Mouse (Mus musculus): ENCODE measurements around the gene Cpeb3. TPM values are rescaled to one million over a fixed set of nuclear protein-coding genes. Genes with fewer than 3 reads are reported as not detected.
"Not testable (repeated sequence)": the region's sequence is repeated elsewhere in the genome, so short reads cannot be mapped to it uniquely, and the experiment has no call there.

Cpeb3 gene
- polyA plus RNA-seq, 1 experiment, result 3.8 TPM

DNA sequence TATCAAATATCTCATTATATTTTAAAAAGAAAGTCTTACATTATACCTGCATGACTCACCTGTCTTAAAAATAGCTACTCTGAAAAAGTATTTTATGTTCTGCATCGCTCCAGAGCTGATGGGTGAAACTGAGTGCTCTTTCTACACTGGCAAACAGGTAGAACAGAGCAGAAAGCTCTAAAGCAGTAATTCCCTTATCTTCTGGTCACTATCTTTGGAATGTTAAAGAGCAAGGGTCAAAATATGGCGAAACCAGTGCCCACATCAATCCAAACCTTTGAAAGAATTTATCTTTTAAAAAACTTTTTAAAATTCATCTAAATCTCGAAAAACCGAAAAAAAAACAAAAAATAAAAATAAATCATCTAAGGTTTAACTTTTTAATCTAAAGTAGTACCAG lies 52.4 kb downstream of the Cpeb3 start:
- TF ChIP-seq POLR2A (IDR thresholded peaks at IDR 0.05; ENCODE audit: control insufficient read depth, extremely low read depth, insufficient read depth, low read length, poor library complexity) (no peak), CTCF (IDR thresholded peaks at IDR 0.05; ENCODE audit: borderline replicate concordance, control insufficient read depth, extremely low read depth, insufficient read depth, low read length, poor library complexity) (no peak)
- H3K27me3 ChIP-seq (ENCODE audit: control insufficient read depth, insufficient read depth, low read length), result no peaks in the 10 kb centered on the region
- 93% methylated on average over 4 of the region's 4 CpGs for WGBS
- no peak overlapping the region for H3K4me3 ChIP-seq (ENCODE audit: control insufficient read depth, insufficient read depth, low read length)
- DNase-seq, result no peak
- no peaks in the 10 kb centered on the region for H3K4me1 ChIP-seq (replicated peaks; ENCODE audit: control insufficient read depth, insufficient read depth, low read length)
- H3K36me3 ChIP-seq (ENCODE audit: control insufficient read depth, insufficient read depth, low read length), result no peaks in the 10 kb centered on the region
- no peak overlapping the region for H3K27ac ChIP-seq (ENCODE audit: control insufficient read depth, insufficient read depth, low read length)

GRCm38 (mm10) chr19:37147145-37147544 lies 61.3 kb downstream of the Cpeb3 start:
- no peak overlapping the region for H3K27ac ChIP-seq (ENCODE audit: control insufficient read depth, insufficient read depth, low read length)
- H3K4me3 ChIP-seq (ENCODE audit: control insufficient read depth, insufficient read depth, low read length), result no peak overlapping the region
- H3K4me1 ChIP-seq (replicated peaks; ENCODE audit: control insufficient read depth, insufficient read depth, low read length), result no peaks in the 10 kb centered on the region
- TF ChIP-seq CTCF (IDR thresholded peaks at IDR 0.05; ENCODE audit: borderline replicate concordance, control insufficient read depth, extremely low read depth, insufficient read depth, low read length, poor library complexity) (no peak), POLR2A (IDR thresholded peaks at IDR 0.05; ENCODE audit: control insufficient read depth, extremely low read depth, insufficient read depth, low read length, poor library complexity) (no peak)
- 14% methylated on average over 4 of the region's 4 CpGs for WGBS
- H3K36me3 ChIP-seq (ENCODE audit: control insufficient read depth, insufficient read depth, low read length), result no peaks in the 10 kb centered on the region
- H3K27me3 ChIP-seq (ENCODE audit: control insufficient read depth, insufficient read depth, low read length), result no peaks in the 10 kb centered on the region
- DNase-seq, result no peak

- Histone ChIP-seq H3K27ac (ENCODE audit: control insufficient read depth, insufficient read depth, low read length) (no peak overlapping the region), H3K36me3 (ENCODE audit: control insufficient read depth, insufficient read depth, low read length) (no peaks in the 10 kb centered on the region), H3K27me3 (ENCODE audit: control insufficient read depth, insufficient read depth, low read length) (no peaks in the 10 kb centered on the region), H3K4me3 (ENCODE audit: control insufficient read depth, insufficient read depth, low read length) (no peak overlapping the region), H3K4me1 (replicated peaks; ENCODE audit: control insufficient read depth, insufficient read depth, low read length) (no peaks in the 10 kb centered on the region)
- no peak for DNase-seq
- WGBS, result 84% methylated on average over 1 of the region's 1 CpGs
- no peak for TF ChIP-seq POLR2A (IDR thresholded peaks at IDR 0.05; ENCODE audit: control insufficient read depth, extremely low read depth, insufficient read depth, low read length, poor library complexity)
- no peak for TF ChIP-seq CTCF (IDR thresholded peaks at IDR 0.05; ENCODE audit: borderline replicate concordance, control insufficient read depth, extremely low read depth, insufficient read depth, low read length, poor library complexity)
Observed at GRCm38 (mm10) chr19:37145846-37146245, 62.6 kb downstream of the Cpeb3 start.

DNA sequence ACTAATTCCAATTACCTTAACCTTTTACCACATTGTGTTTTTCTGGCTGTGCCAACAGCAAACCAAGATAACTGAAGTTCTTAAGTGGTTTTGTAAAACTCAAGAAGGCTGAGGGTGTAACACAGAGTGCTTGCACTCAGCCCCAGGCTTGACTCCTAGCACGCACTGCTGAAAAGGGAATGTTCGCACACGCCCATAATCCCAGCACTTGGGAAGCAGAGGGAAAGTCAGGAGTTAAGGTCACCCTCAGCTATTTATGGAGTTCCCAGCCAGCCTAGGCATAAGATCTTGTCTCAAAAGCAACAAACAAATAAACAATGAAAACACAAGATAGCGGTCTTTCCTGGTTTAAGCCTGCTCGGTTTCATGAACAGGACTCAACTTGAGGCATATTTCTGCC lies 63.0 kb downstream of the Cpeb3 start:
- Histone ChIP-seq H3K36me3 (ENCODE audit: control insufficient read depth, insufficient read depth, low read length) (no peaks in the 10 kb centered on the region), H3K27ac (ENCODE audit: control insufficient read depth, insufficient read depth, low read length) (no peak overlapping the region), H3K4me3 (ENCODE audit: control insufficient read depth, insufficient read depth, low read length) (no peak overlapping the region), H3K4me1 (replicated peaks; ENCODE audit: control insufficient read depth, insufficient read depth, low read length) (no peaks in the 10 kb centered on the region), H3K27me3 (ENCODE audit: control insufficient read depth, insufficient read depth, low read length) (no peaks in the 10 kb centered on the region)
- no peak for DNase-seq
- TF ChIP-seq POLR2A (IDR thresholded peaks at IDR 0.05; ENCODE audit: control insufficient read depth, extremely low read depth, insufficient read depth, low read length, poor library complexity) (no peak), CTCF (IDR thresholded peaks at IDR 0.05; ENCODE audit: borderline replicate concordance, control insufficient read depth, extremely low read depth, insufficient read depth, low read length, poor library complexity) (no peak)
- WGBS, result 98% methylated on average over 5 of the region's 5 CpGs

- H3K36me3 ChIP-seq (ENCODE audit: control insufficient read depth, insufficient read depth, low read length), result no peaks in the 10 kb centered on the region
- WGBS, result 92% methylated on average over 4 of the region's 4 CpGs
- H3K27me3 ChIP-seq (ENCODE audit: control insufficient read depth, insufficient read depth, low read length), result no peaks in the 10 kb centered on the region
- H3K4me3 ChIP-seq (ENCODE audit: control insufficient read depth, insufficient read depth, low read length), result no peak overlapping the region
- H3K27ac ChIP-seq (ENCODE audit: control insufficient read depth, insufficient read depth, low read length), result no peak overlapping the region
- DNase-seq, result no peak
- H3K4me1 ChIP-seq (replicated peaks; ENCODE audit: control insufficient read depth, insufficient read depth, low read length), result no peaks in the 10 kb centered on the region
- no peak for TF ChIP-seq CTCF (IDR thresholded peaks at IDR 0.05; ENCODE audit: borderline replicate concordance, control insufficient read depth, extremely low read depth, insufficient read depth, low read length, poor library complexity)
- TF ChIP-seq POLR2A (IDR thresholded peaks at IDR 0.05; ENCODE audit: control insufficient read depth, extremely low read depth, insufficient read depth, low read length, poor library complexity), result no peak
Observed at GRCm38 (mm10) chr19:37141623-37142022, 66.8 kb downstream of the Cpeb3 start.

GRCm38 (mm10) chr19:37137133-37137532 lies 71.3 kb downstream of the Cpeb3 start:
- H3K4me3 ChIP-seq (ENCODE audit: control insufficient read depth, insufficient read depth, low read length), result no peak overlapping the region
- DNase-seq, result no peak
- no peaks in the 10 kb centered on the region for H3K27me3 ChIP-seq (ENCODE audit: control insufficient read depth, insufficient read depth, low read length)
- no peak overlapping the region for H3K27ac ChIP-seq (ENCODE audit: control insufficient read depth, insufficient read depth, low read length)
- 15% methylated on average over 2 of the region's 2 CpGs for WGBS
- no peaks in the 10 kb centered on the region for H3K4me1 ChIP-seq (replicated peaks; ENCODE audit: control insufficient read depth, insufficient read depth, low read length)
- TF ChIP-seq POLR2A (IDR thresholded peaks at IDR 0.05; ENCODE audit: control insufficient read depth, extremely low read depth, insufficient read depth, low read length, poor library complexity) (no peak), CTCF (IDR thresholded peaks at IDR 0.05; ENCODE audit: borderline replicate concordance, control insufficient read depth, extremely low read depth, insufficient read depth, low read length, poor library complexity) (no peak)
- H3K36me3 ChIP-seq (ENCODE audit: control insufficient read depth, insufficient read depth, low read length), result no peaks in the 10 kb centered on the region

GRCm38 (mm10) chr19:37135459-37135858 lies 72.9 kb downstream of the Cpeb3 start:
- not testable (repeated sequence) for DNase-seq; H3K27me3 ChIP-seq (ENCODE audit: control insufficient read depth, insufficient read depth, low read length); H3K27ac ChIP-seq (ENCODE audit: control insufficient read depth, insufficient read depth, low read length); H3K4me3 ChIP-seq (ENCODE audit: control insufficient read depth, insufficient read depth, low read length); H3K36me3 ChIP-seq (ENCODE audit: control insufficient read depth, insufficient read depth, low read length); H3K4me1 ChIP-seq (replicated peaks; ENCODE audit: control insufficient read depth, insufficient read depth, low read length)
- WGBS, result 94% methylated on average over 2 of the region's 2 CpGs
